Mouse (Mus musculus): ENCODE measurements around the gene Sfn. TPM values are rescaled to one million over a fixed set of nuclear protein-coding genes. Genes with fewer than 3 reads are reported as not detected.
A peak's percentile ranks its signal among the peaks of the same experiment; 100 is the strongest.

Gene Sfn
- total RNA-seq, 2 experiments from 2014 or later: 1.1 to 1.5 TPM

GRCm38 (mm10) chr4:133614274-133614761, 12.3 kb upstream of the Sfn start:
- Histone ChIP-seq H3K4me3 (no peak overlapping the region), H3K27ac (peak overlapping the region; percentile 62)
- intact Hi-C loops (cut with DNase I): no loop called here
- TF ChIP-seq CTCF (IDR thresholded peaks at IDR 0.05): no peak
- peak; percentile 66 for DNase-seq

- intact Hi-C loops (cut with DNase I): no loop called here
- TF ChIP-seq CTCF (IDR thresholded peaks at IDR 0.05): no peak
- no peak overlapping the region for H3K4me3 ChIP-seq
- no peak for DNase-seq
- H3K27ac ChIP-seq: peak overlapping the region; percentile 62
Observed at GRCm38 (mm10) chr4:133613867-133614266, 11.9 kb upstream of the Sfn start.

GRCm38 (mm10) chr4:133613026-133613425, 11.1 kb upstream of the Sfn start:
- no peak for DNase-seq
- Histone ChIP-seq H3K4me3 (no peak overlapping the region), H3K27ac (no peak overlapping the region)
- TF ChIP-seq CTCF (IDR thresholded peaks at IDR 0.05): no peak
- intact Hi-C loops (cut with DNase I): no loop called here

DNA sequence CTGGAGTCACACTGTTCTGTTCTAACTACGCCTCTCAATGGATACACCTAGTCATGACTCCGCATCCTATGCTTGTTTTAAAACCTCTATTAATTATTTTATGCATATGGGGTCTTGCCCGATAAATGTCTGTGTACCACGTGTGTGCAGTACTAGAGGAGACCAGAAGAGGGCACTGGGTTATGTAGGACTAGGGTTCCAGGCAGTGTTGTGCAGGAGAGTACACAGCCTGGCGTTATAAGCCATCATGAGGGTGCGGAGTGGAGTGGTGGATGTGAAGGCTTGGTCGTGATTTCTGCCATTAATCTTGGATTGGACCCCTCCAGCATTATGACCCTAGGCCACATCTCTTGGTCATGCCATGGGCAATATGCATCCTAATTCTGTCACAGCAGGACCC, 10.4 kb upstream of the Sfn start:
- no peak for TF ChIP-seq CTCF (IDR thresholded peaks at IDR 0.05)
- intact Hi-C loops (cut with DNase I): no loop called here
- DNase-seq: no peak
- Histone ChIP-seq H3K4me3 (no peak overlapping the region), H3K27ac (no peak overlapping the region)

GRCm38 (mm10) chr4:133611815-133612214, 9.8 kb upstream of the Sfn start:
- TF ChIP-seq CTCF (IDR thresholded peaks at IDR 0.05): peak; percentile 25; the same call in 1 of the 2 replicates
- no peak for DNase-seq
- intact Hi-C loops (cut with DNase I): no loop called here
- Histone ChIP-seq H3K27ac (no peak overlapping the region), H3K4me3 (no peak overlapping the region)

GRCm38 (mm10) chr4:133609719-133610118, 7.8 kb upstream of the Sfn start:
- Histone ChIP-seq H3K27ac (no peak overlapping the region), H3K4me3 (no peak overlapping the region)
- intact Hi-C loops (cut with DNase I): loop anchor here (1.0 kb wide), 1 partner anchor 17 kb away; no protein-coding TSS in a partner anchor
- peak; percentile 90 for DNase-seq
- TF ChIP-seq CTCF (IDR thresholded peaks at IDR 0.05): peak; percentile 98

DNA sequence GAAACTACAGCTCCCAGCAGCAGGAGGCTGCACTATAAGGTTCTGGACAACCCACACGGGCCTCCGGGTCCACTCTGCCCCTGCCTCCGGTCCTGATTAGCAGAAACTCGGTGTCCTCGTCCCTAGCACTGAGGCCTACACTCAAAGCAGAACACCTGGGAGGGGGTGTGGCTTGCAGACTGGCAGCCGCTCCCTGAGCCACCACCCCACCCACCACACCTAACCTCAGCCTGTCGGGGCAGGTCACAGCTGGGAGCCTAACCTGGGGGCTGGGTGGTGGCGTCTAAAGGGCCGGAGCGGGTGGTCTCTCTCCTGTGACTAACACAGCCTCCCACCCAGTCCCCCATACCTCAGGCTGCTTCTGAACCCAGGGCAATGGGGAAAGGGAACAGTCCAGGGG, 5.3 kb upstream of the Sfn start:
- no peak for TF ChIP-seq CTCF (IDR thresholded peaks at IDR 0.05)
- no peak for DNase-seq
- H3K4me3 ChIP-seq: no peak overlapping the region
- intact Hi-C loops (cut with DNase I): no loop called here
- no peak overlapping the region for H3K27ac ChIP-seq

DNA sequence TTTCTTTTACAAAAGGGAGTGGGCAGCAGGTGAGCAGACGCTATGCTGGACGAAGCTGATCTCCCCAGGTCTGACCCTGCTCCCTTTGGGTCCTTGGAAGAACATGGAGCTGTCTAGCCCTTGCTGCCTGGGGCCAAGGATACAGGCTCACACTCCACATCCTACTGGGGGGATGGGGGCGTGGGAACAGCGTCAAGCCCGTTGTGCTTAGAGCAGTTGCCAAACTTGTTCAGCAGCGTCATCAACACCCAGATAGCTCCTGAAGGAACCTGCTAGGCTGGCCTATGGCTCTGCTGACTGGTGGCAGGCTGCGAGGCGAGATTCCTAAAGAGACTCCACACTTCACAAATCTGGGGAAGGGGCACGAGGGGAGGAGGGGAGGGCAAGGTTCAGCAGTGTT, 3.4 kb upstream of the Sfn start:
- DNase-seq: no peak
- intact Hi-C loops (cut with DNase I): no loop called here
- Histone ChIP-seq H3K27ac (no peak overlapping the region), H3K4me3 (no peak overlapping the region)
- no peak for TF ChIP-seq CTCF (IDR thresholded peaks at IDR 0.05)

DNA sequence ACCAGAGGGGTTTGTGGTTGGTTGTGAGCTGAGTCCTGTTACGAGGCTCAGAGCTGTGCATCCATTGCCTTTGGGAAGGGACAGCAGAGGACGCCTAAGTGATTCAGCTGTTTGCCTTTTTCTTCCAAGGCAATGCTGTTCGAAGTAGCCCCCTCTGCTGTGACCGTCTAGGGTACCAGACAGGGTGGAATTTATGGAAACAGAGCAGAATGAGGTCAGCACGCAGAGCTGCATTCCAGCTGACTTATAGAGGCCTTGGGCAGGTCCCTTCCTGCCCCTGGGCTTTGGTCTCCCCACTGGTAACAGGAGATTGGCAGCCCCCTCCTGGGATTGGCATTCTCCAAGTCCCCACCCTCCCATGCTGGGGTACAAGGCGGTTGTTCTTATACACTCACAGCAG, 2.9 kb upstream of the Sfn start:
- DNase-seq: no peak
- TF ChIP-seq CTCF (IDR thresholded peaks at IDR 0.05): no peak
- Histone ChIP-seq H3K27ac (no peak overlapping the region), H3K4me3 (no peak overlapping the region)
- intact Hi-C loops (cut with DNase I): no loop called here

GRCm38 (mm10) chr4:133604175-133604574, 2.2 kb upstream of the Sfn start:
- TF ChIP-seq CTCF (IDR thresholded peaks at IDR 0.05): no peak
- intact Hi-C loops (cut with DNase I): no loop called here
- H3K27ac ChIP-seq: no peak overlapping the region
- H3K4me3 ChIP-seq: no peak overlapping the region
- DNase-seq: no peak

GRCm38 (mm10) chr4:133603056-133603455, 1.1 kb upstream of the Sfn start:
- Histone ChIP-seq H3K4me3 (no peak overlapping the region), H3K27ac (no peak overlapping the region)
- TF ChIP-seq CTCF (IDR thresholded peaks at IDR 0.05): no peak
- intact Hi-C loops (cut with DNase I): no loop called here
- no peak for DNase-seq

DNA sequence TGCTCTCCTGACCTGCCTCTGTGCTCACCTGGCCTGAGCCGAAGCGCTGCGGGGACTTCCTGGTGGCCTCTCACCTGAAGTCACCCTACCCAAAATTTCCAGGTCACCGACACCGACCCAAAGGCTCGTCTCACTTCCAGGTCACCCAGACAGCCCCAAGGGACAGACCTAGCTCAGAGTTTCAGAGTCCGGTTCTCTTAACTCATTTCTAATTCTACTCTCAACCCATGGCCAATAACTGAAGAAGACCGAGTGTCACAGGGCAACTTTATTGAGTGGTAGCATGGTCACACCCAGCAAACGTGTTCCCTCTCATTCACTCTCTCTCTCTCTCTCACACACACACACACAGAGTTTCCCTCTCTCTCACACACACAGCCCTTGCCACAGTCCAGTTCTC, 1.7 kb downstream of the Sfn start:
- Histone ChIP-seq H3K27ac (peak overlapping the region; percentile 77; the same call in 1 of the 2 replicates), H3K4me3 (peak overlapping the region; percentile 76)
- TF ChIP-seq CTCF (IDR thresholded peaks at IDR 0.05): no peak
- DNase-seq: no peak
- intact Hi-C loops (cut with DNase I): no loop called here

DNA sequence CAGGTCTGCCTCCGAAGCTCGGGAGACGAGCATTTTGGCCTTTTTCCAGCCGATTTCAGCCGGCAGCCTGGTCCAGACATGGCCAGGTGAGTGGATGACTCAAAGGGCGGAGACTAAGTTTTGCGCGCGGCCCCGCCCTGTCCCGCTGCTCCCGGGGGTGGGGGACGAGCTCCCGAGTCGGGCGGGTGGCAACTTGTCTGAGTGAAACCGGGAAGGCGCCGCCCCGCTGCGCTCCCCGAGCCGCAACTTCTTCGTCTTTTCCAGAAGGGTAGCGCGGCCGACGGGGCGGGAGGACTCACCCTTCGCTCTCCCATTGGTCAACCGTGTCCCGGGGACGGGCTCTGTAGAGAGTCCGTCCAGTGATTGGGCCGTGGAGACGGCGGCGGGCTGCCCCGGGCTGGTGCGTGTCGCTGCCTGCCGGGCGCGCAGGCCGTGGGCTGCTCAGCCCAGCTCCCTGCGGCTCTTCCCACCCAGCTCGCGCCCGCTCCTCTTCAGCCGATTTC, 2.3 kb downstream of the Sfn start:
- DNase-seq: peak; percentile 96
- intact Hi-C loops (cut with DNase I): loop anchor here (10.0 kb wide), 1 partner anchor 175 kb away; no protein-coding TSS in a partner anchor
- peak overlapping the region; percentile 77 for H3K27ac ChIP-seq
- 0 out of 2 replicates have a peak, but pooled peaks have one; percentile 7 for TF ChIP-seq CTCF (IDR thresholded peaks at IDR 0.05)
- H3K4me3 ChIP-seq: peak overlapping the region; percentile 76

DNA sequence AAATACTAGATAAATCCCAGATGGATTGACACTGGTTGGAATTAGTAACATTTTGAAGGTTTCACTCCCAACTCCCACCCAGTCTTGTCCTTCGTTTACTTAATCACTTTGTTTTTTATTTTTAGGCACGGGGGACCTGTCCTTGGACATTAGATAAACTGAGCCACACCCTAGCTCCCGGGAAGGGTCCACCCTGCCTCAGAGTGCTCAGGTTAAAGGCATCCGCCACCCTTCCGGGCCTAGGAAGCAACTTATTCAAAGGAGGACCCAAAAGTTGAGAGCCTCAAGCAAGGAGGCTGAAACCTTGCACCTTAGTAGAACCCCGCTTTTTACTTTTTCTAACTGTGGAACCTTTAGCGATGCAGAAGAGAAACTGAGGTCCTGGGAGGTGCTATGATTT, 2.9 kb downstream of the Sfn start:
- intact Hi-C loops (cut with DNase I): loop anchor here (10.0 kb wide), 1 partner anchor 176 kb away; no protein-coding TSS in a partner anchor
- no peak for DNase-seq
- no peak for TF ChIP-seq CTCF (IDR thresholded peaks at IDR 0.05)
- peak overlapping the region; percentile 76 for H3K4me3 ChIP-seq
- H3K27ac ChIP-seq: peak overlapping the region; percentile 77
